Mouse (Mus musculus) hindbrain, embryonic 13.5 days (tissue): ENCODE measurements around the gene Miga1. TPM values are rescaled to one million over a fixed set of nuclear protein-coding genes. Genes with fewer than 3 reads are reported as not detected.

Experiments
- ATAC-seq: fragments of 200-750 bp; cut with Nextera tagmentation; 2 replicates; pipeline ENCODE4 v1.8.0; 2017; ENCODE audit warnings: moderate TSS enrichment; ENCODE audit not compliant: low FRiP score
- H3K27ac ChIP-seq: fragments of 300-500 bp; sonication (generic); 2 replicates; pipeline ENCODE4 v1.5.1; 2015; ENCODE audit warnings: inconsistent platforms, mild to moderate bottlenecking, moderate library complexity
- H3K27me3 ChIP-seq: fragments of 300-500 bp; sonication (generic); 2 replicates; pipeline ENCODE4 v1.6.1; 2015; ENCODE audit warnings: mild to moderate bottlenecking, inconsistent platforms
- H3K36me3 ChIP-seq: fragments of 300-500 bp; sonication (generic); 2 replicates; pipeline ENCODE4 v1.6.1; 2015; ENCODE audit warnings: mild to moderate bottlenecking, inconsistent platforms
- H3K4me1 ChIP-seq: fragments of 300-500 bp; sonication (generic); replicated peaks from 2 replicates; pipeline ENCODE4 v1.6.1; 2015; ENCODE audit warnings: inconsistent platforms
- H3K4me2 ChIP-seq: fragments of 300-500 bp; sonication (generic); 2 replicates; pipeline ENCODE4 v1.6.1; 2015; ENCODE audit warnings: inconsistent platforms, mild to moderate bottlenecking, moderate library complexity
- H3K4me3 ChIP-seq: fragments of 300-500 bp; sonication (generic); 2 replicates; pipeline ENCODE4 v1.5.1; 2015; ENCODE audit warnings: mild to moderate bottlenecking, inconsistent platforms
- H3K9ac ChIP-seq: fragments of 300-500 bp; sonication (generic); 2 replicates; pipeline ENCODE4 v1.6.1; 2015; ENCODE audit warnings: mild to moderate bottlenecking, inconsistent platforms
- H3K9me3 ChIP-seq: fragments of 300-500 bp; sonication (generic); 2 replicates; pipeline ENCODE4 v1.6.1; 2016; ENCODE audit warnings: inconsistent platforms
- WGBS: fragments of 180-500 bp; shearing (Covaris S2); methylation state at CpG from one replicate; pipeline ENCODE4 v1.1.7; 2015; 5-methylcytosine and 5-hydroxymethylcytosine counted together
- polyA plus RNA-seq: library from polyadenylated mRNA; unstranded; fragments of >200 nt; fragmentation: Nextera tagmentation; extraction: Ambion mirVana; gene quantifications from 2 replicates; pipeline ENCODE4 v1.2.1, GENCODE M21; 2015

Gene Miga1
- polyA plus RNA-seq, 1 experiment from 2014 or later = 18.9 TPM

GRCm38 (mm10) chr3:152257528-152257927 is 82.7 kb downstream of the Miga1 start:
- WGBS = 90% methylated on average over 3 of the region's 3 CpGs
- no peak for ATAC-seq
- no peak overlapping the region for H3K4me2 ChIP-seq

GRCm38 (mm10) chr3:152250487-152250886 is 89.7 kb downstream of the Miga1 start:
- Histone ChIP-seq H3K36me3 (no peaks in the 10 kb centered on the region), H3K4me1 (no peaks in the 10 kb centered on the region), H3K4me3 (no peak overlapping the region), H3K27ac (no peak overlapping the region), H3K27me3 (no peaks in the 10 kb centered on the region), H3K9ac (no peak overlapping the region), H3K9me3 (no peaks in the 10 kb centered on the region), H3K4me2 (no peak overlapping the region)
- ATAC-seq = no peak
- WGBS = 90% methylated on average over 1 of the region's 1 CpGs

More at GRCm38 (mm10) chr3:152257528-152257927, 82.7 kb downstream of the Miga1 start:
- Histone ChIP-seq H3K4me3 (no peak overlapping the region), H3K9ac (no peak overlapping the region), H3K27me3 (no peaks in the 10 kb centered on the region), H3K4me1 (peaks cover 4% of the 10 kb centered on the region), H3K9me3 (no peaks in the 10 kb centered on the region), H3K36me3 (no peaks in the 10 kb centered on the region), H3K27ac (no peak overlapping the region)

- WGBS = 91% methylated on average over 12 of the region's 12 CpGs
Measured at GRCm38 (mm10) chr3:152247708-152248107, 92.5 kb downstream of the Miga1 start.

GRCm38 (mm10) chr3:152245273-152245910 is 94.8 kb downstream of the Miga1 start:
- no peak overlapping the region for H3K27ac ChIP-seq

More at GRCm38 (mm10) chr3:152247708-152248107, 92.5 kb downstream of the Miga1 start:
- no peak overlapping the region for H3K27ac ChIP-seq
- ATAC-seq = no peak
- H3K36me3 ChIP-seq = no peaks in the 10 kb centered on the region
- H3K27me3 ChIP-seq = no peaks in the 10 kb centered on the region
- no peak overlapping the region for H3K9ac ChIP-seq
- H3K4me2 ChIP-seq = no peak overlapping the region
- no peaks in the 10 kb centered on the region for H3K9me3 ChIP-seq
- no peak overlapping the region for H3K4me3 ChIP-seq
- H3K4me1 ChIP-seq = no peaks in the 10 kb centered on the region

GRCm38 (mm10) chr3:152243304-152243703 is 96.9 kb downstream of the Miga1 start:
- Histone ChIP-seq H3K9me3 (no peaks in the 10 kb centered on the region), H3K4me1 (no peaks in the 10 kb centered on the region), H3K27ac (no peak overlapping the region), H3K4me3 (no peak overlapping the region), H3K9ac (no peak overlapping the region), H3K27me3 (no peaks in the 10 kb centered on the region), H3K4me2 (no peak overlapping the region), H3K36me3 (peaks cover 12% of the 10 kb centered on the region)
- 81% methylated on average over 4 of the region's 4 CpGs for WGBS
- no peak for ATAC-seq

More at GRCm38 (mm10) chr3:152245273-152245910, 94.8 kb downstream of the Miga1 start:
- Histone ChIP-seq H3K4me2 (no peak overlapping the region), H3K27me3 (no peaks in the 10 kb centered on the region), H3K4me3 (no peak overlapping the region), H3K4me1 (no peaks in the 10 kb centered on the region), H3K36me3 (no peaks in the 10 kb centered on the region), H3K9ac (no peak overlapping the region), H3K9me3 (no peaks in the 10 kb centered on the region)
- ATAC-seq = no peak
- 77% methylated on average over 5 of the region's 5 CpGs for WGBS

GRCm38 (mm10) chr3:152241098-152241497 is 99.1 kb downstream of the Miga1 start:
- no peaks in the 10 kb centered on the region for H3K27me3 ChIP-seq
- H3K9ac ChIP-seq = no peak overlapping the region
- H3K9me3 ChIP-seq = no peaks in the 10 kb centered on the region
- no peaks in the 10 kb centered on the region for H3K4me1 ChIP-seq
- H3K36me3 ChIP-seq = peaks cover 22% of the 10 kb centered on the region
- 90% methylated on average over 3 of the region's 3 CpGs for WGBS
- no peak overlapping the region for H3K27ac ChIP-seq
- no peak for ATAC-seq
- no peak overlapping the region for H3K4me2 ChIP-seq
- H3K4me3 ChIP-seq = no peak overlapping the region

- H3K27ac ChIP-seq = no peak overlapping the region
- H3K9ac ChIP-seq = no peak overlapping the region
- no peaks in the 10 kb centered on the region for H3K9me3 ChIP-seq
- no peaks in the 10 kb centered on the region for H3K27me3 ChIP-seq
- peaks cover 29% of the 10 kb centered on the region for H3K36me3 ChIP-seq
- H3K4me1 ChIP-seq = no peaks in the 10 kb centered on the region
- no peak; the same call in 1 of the 2 replicates for ATAC-seq
- no peak overlapping the region for H3K4me2 ChIP-seq
- no peak overlapping the region for H3K4me3 ChIP-seq
- 95% methylated on average over 1 of the region's 1 CpGs for WGBS
Measured at GRCm38 (mm10) chr3:152239592-152239991, 100.6 kb downstream of the Miga1 start.

- Histone ChIP-seq H3K4me3 (no peak overlapping the region), H3K9ac (no peak overlapping the region), H3K4me1 (no peaks in the 10 kb centered on the region), H3K4me2 (no peak overlapping the region), H3K27ac (no peak overlapping the region), H3K36me3 (peaks cover 34% of the 10 kb centered on the region), H3K27me3 (no peaks in the 10 kb centered on the region), H3K9me3 (no peaks in the 10 kb centered on the region)
- ATAC-seq = no peak
- WGBS = 66% methylated on average over 2 of the region's 2 CpGs
Measured at GRCm38 (mm10) chr3:152238836-152239235, 101.4 kb downstream of the Miga1 start.

- 98% methylated on average over 1 of the region's 1 CpGs for WGBS
- H3K9ac ChIP-seq = no peak overlapping the region
- peaks cover 47% of the 10 kb centered on the region for H3K36me3 ChIP-seq
- no peak overlapping the region for H3K4me3 ChIP-seq
- H3K27ac ChIP-seq = no peak overlapping the region
- no peaks in the 10 kb centered on the region for H3K4me1 ChIP-seq
- H3K9me3 ChIP-seq = no peaks in the 10 kb centered on the region
- H3K27me3 ChIP-seq = no peaks in the 10 kb centered on the region
- H3K4me2 ChIP-seq = no peak overlapping the region
- ATAC-seq = no peak
Measured at GRCm38 (mm10) chr3:152235805-152236204, 104.4 kb downstream of the Miga1 start.

GRCm38 (mm10) chr3:152235238-152235637 is 105.0 kb downstream of the Miga1 start:
- no peaks in the 10 kb centered on the region for H3K4me1 ChIP-seq
- no peak overlapping the region for H3K4me3 ChIP-seq
- no peak overlapping the region for H3K27ac ChIP-seq
- no peak overlapping the region for H3K4me2 ChIP-seq
- no peaks in the 10 kb centered on the region for H3K27me3 ChIP-seq
- peaks cover 50% of the 10 kb centered on the region for H3K36me3 ChIP-seq
- no peak for ATAC-seq
- 93% methylated on average over 1 of the region's 1 CpGs for WGBS
- no peaks in the 10 kb centered on the region for H3K9me3 ChIP-seq
- no peak overlapping the region for H3K9ac ChIP-seq

- no peak for ATAC-seq
- Histone ChIP-seq H3K27me3 (no peaks in the 10 kb centered on the region), H3K9ac (no peak overlapping the region), H3K27ac (no peak overlapping the region), H3K36me3 (peaks cover 57% of the 10 kb centered on the region), H3K4me2 (no peak overlapping the region), H3K4me1 (no peaks in the 10 kb centered on the region), H3K9me3 (no peaks in the 10 kb centered on the region), H3K4me3 (no peak overlapping the region)
- 65% methylated on average over 6 of the region's 6 CpGs for WGBS
Measured at GRCm38 (mm10) chr3:152231333-152232100, 108.7 kb downstream of the Miga1 start.

GRCm38 (mm10) chr3:152229271-152229670 is 110.9 kb downstream of the Miga1 start:
- Histone ChIP-seq H3K4me3 (no peak overlapping the region), H3K9ac (no peak overlapping the region), H3K4me2 (no peak overlapping the region), H3K9me3 (no peaks in the 10 kb centered on the region), H3K36me3 (peaks cover 69% of the 10 kb centered on the region), H3K27ac (no peak overlapping the region), H3K27me3 (no peaks in the 10 kb centered on the region), H3K4me1 (no peaks in the 10 kb centered on the region)
- 92% methylated on average over 5 of the region's 5 CpGs for WGBS
- ATAC-seq = no peak

- ATAC-seq = no peak
- no peaks in the 10 kb centered on the region for H3K4me1 ChIP-seq
- H3K27ac ChIP-seq = no peak overlapping the region
- no peak overlapping the region for H3K4me2 ChIP-seq
- 97% methylated on average over 7 of the region's 7 CpGs for WGBS
- H3K9ac ChIP-seq = no peak overlapping the region
- no peak overlapping the region for H3K4me3 ChIP-seq
- H3K9me3 ChIP-seq = no peaks in the 10 kb centered on the region
- H3K27me3 ChIP-seq = no peaks in the 10 kb centered on the region
- peaks cover 72% of the 10 kb centered on the region for H3K36me3 ChIP-seq
Measured at GRCm38 (mm10) chr3:152228843-152229242, 111.4 kb downstream of the Miga1 start.
